Mouse (Mus musculus): ENCODE data around the gene Rc3h2. TPM values are rescaled to one million over a fixed set of nuclear protein-coding genes. Genes with fewer than 3 reads are reported as not detected.

Rc3h2 gene
- total and polyA plus RNA-seq, 3 experiments, result 5.7 to 7.9 (median 6.2) TPM

- Histone ChIP-seq H3K4me3 (replicated peaks in 1 of 3; ENCODE audit: low read depth in 2 of 3, low read length in 2 of 3, poor library complexity in 1 of 3) (no peak overlapping the region), H3K36me3 (replicated peaks in 1 of 2; ENCODE audit: control insufficient read depth in 1 of 2, insufficient read depth in 1 of 2, low read length in 1 of 2) (peaks cover 16 to 45% of the 10 kb centered on the region in 2 experiments)
- dilution Hi-C loops (cut with MboI; ENCODE audit: extremely low pct_ligation_motif_present, extremely low pct_unique_long_range_greater_than_20kb, low sequenced_read_pairs), result no loop called here
Observed at GRCm38 (mm10) chr2:37395539-37395938, 27.2 kb downstream of the Rc3h2 start.

GRCm38 (mm10) chr2:37382921-37383320 lies 39.8 kb downstream of the Rc3h2 start:
- TF ChIP-seq JUN (IDR thresholded peaks at IDR 0.05; ENCODE audit: insufficient read depth, low read depth, low read length) (no peak), POLR2A (IDR thresholded peaks at IDR 0.05; ENCODE audit: low read depth, low read length) (no peak), CHD1 (IDR thresholded peaks at IDR 0.05; ENCODE audit: low read depth, low read length) (no peak), NELFE (IDR thresholded peaks at IDR 0.05; ENCODE audit: low read depth, low read length) (no peak), USF2 (conservative IDR thresholded peaks at IDR 0.05; ENCODE audit: low read depth, low read length) (no peak), MXI1 (IDR thresholded peaks at IDR 0.05; ENCODE audit: low read depth, low read length) (no peak)
- Histone ChIP-seq H3K27ac (ENCODE audit: insufficient read depth, low read depth) (no peak overlapping the region), H3K9ac (ENCODE audit: insufficient read depth, low read depth) (no peak overlapping the region), H3K9me3 (replicated peaks; ENCODE audit: low read length) (no peaks in the 10 kb centered on the region), H3K27me3 (replicated peaks) (no peaks in the 10 kb centered on the region), H3K36me3 (replicated peaks in 1 of 2; ENCODE audit: control insufficient read depth in 1 of 2, insufficient read depth in 1 of 2, low read length in 1 of 2) (peaks cover 18 to 51% of the 10 kb centered on the region in 2 experiments), H3K4me3 (replicated peaks in 1 of 3; ENCODE audit: low read depth in 2 of 3, low read length in 2 of 3, poor library complexity in 1 of 3) (no peak overlapping the region), H3K79me2 (replicated peaks; ENCODE audit: control insufficient read depth, extremely low read depth, insufficient read depth, poor library complexity, severe bottlenecking) (no peaks in the 10 kb centered on the region), H3K4me1 (ENCODE audit: control insufficient read depth in 1 of 2, insufficient read depth in 2 of 2) (no peaks in the 10 kb centered on the region), H3K4me2 (ENCODE audit: insufficient read depth, low read depth, poor library complexity, severe bottlenecking) (no peak overlapping the region)
- dilution Hi-C loops (cut with MboI; ENCODE audit: extremely low pct_ligation_motif_present, extremely low pct_unique_long_range_greater_than_20kb, low sequenced_read_pairs) (no loop called here), in situ Hi-C loops (cut with MboI; ENCODE audit: low pct_ligation_motif_present, low pct_unique_long_range_greater_than_20kb, low sequenced_read_pairs) (loop anchor here (10.0 kb wide), 1 partner anchor 92 kb away; no protein-coding TSS in a partner anchor)
- no peak for DNase-seq (ENCODE audit: extremely low read depth)

More at GRCm38 (mm10) chr2:37395539-37395938, 27.2 kb downstream of the Rc3h2 start:
- H3K9ac ChIP-seq (ENCODE audit: insufficient read depth, low read depth), result no peak overlapping the region
- no peaks in the 10 kb centered on the region for H3K9me3 ChIP-seq (replicated peaks; ENCODE audit: low read length)
- H3K27me3 ChIP-seq (replicated peaks), result no peaks in the 10 kb centered on the region
- H3K79me2 ChIP-seq (replicated peaks; ENCODE audit: control insufficient read depth, extremely low read depth, insufficient read depth, poor library complexity, severe bottlenecking), result no peaks in the 10 kb centered on the region
- peak; percentile 24 for DNase-seq (ENCODE audit: extremely low read depth)
- no peak overlapping the region for H3K27ac ChIP-seq (ENCODE audit: insufficient read depth, low read depth)
- peak; percentile 59; the same call in 1 of the 2 replicates for TF ChIP-seq MAFK (IDR thresholded peaks at IDR 0.05; ENCODE audit: insufficient replicate concordance, low read length)
- TF ChIP-seq RAD21 (IDR thresholded peaks at IDR 0.05; ENCODE audit: low read depth, low read length), result peak; percentile 49
- no peak for TF ChIP-seq ETS1 (conservative IDR thresholded peaks at IDR 0.05; ENCODE audit: low read depth, low read length)
- TF ChIP-seq SMC3 (IDR thresholded peaks at IDR 0.05; ENCODE audit: low read depth, low read length), result peak; percentile 46
- TF ChIP-seq CTCF (conservative IDR thresholded peaks at IDR 0.05 in 1 of 2, IDR thresholded peaks at IDR 0.05 in 1 of 2; ENCODE audit: low read depth in 2 of 2, low read length in 2 of 2), result peak in 1 of 2 experiments; percentile 58; a peak in 2 of 4 replicates
- no peak for TF ChIP-seq UBTF (IDR thresholded peaks at IDR 0.05; ENCODE audit: low read depth, low read length)
- TF ChIP-seq MAX (IDR thresholded peaks at IDR 0.05; ENCODE audit: low read length), result no peak
- in situ Hi-C loops (cut with MboI; ENCODE audit: low pct_ligation_motif_present, low pct_unique_long_range_greater_than_20kb, low sequenced_read_pairs), result no loop called here
- H3K4me2 ChIP-seq (ENCODE audit: insufficient read depth, low read depth, poor library complexity, severe bottlenecking), result no peak overlapping the region
- peaks cover 0 to 14% of the 10 kb centered on the region in 2 experiments; a peak in 1 of 4 replicates for H3K4me1 ChIP-seq (ENCODE audit: control insufficient read depth in 1 of 2, insufficient read depth in 2 of 2)

GRCm38 (mm10) chr2:37380189-37380588 lies 42.5 kb downstream of the Rc3h2 start:
- Histone ChIP-seq H3K4me3 (replicated peaks in 1 of 3; ENCODE audit: low read depth in 2 of 3, low read length in 2 of 3, poor library complexity in 1 of 3) (no peak overlapping the region), H3K36me3 (replicated peaks in 1 of 2; ENCODE audit: control insufficient read depth in 1 of 2, insufficient read depth in 1 of 2, low read length in 1 of 2) (peaks cover 27 to 58% of the 10 kb centered on the region in 2 experiments), H3K27ac (ENCODE audit: insufficient read depth, low read depth) (no peak overlapping the region), H3K9ac (ENCODE audit: insufficient read depth, low read depth) (no peak overlapping the region), H3K79me2 (replicated peaks; ENCODE audit: control insufficient read depth, extremely low read depth, insufficient read depth, poor library complexity, severe bottlenecking) (no peaks in the 10 kb centered on the region), H3K4me2 (ENCODE audit: insufficient read depth, low read depth, poor library complexity, severe bottlenecking) (no peak overlapping the region), H3K9me3 (replicated peaks; ENCODE audit: low read length) (no peaks in the 10 kb centered on the region), H3K27me3 (replicated peaks) (no peaks in the 10 kb centered on the region), H3K4me1 (ENCODE audit: control insufficient read depth in 1 of 2, insufficient read depth in 2 of 2) (peaks cover 0 to 9% of the 10 kb centered on the region in 2 experiments; a peak in 2 of 4 replicates)
- DNase-seq (ENCODE audit: extremely low read depth), result peak; percentile 74
- in situ Hi-C loops (cut with MboI; ENCODE audit: low pct_ligation_motif_present, low pct_unique_long_range_greater_than_20kb, low sequenced_read_pairs) (loop anchor here (10.0 kb wide), 1 partner anchor 95 kb away; no protein-coding TSS in a partner anchor), dilution Hi-C loops (cut with MboI; ENCODE audit: extremely low pct_ligation_motif_present, extremely low pct_unique_long_range_greater_than_20kb, low sequenced_read_pairs) (no loop called here)
- TF ChIP-seq MYC (IDR thresholded peaks at IDR 0.05; ENCODE audit: low read depth, low read length) (peak; percentile 90; the same call in 1 of the 2 replicates), ZMIZ1 (IDR thresholded peaks at IDR 0.05; ENCODE audit: low read depth, low read length) (no peak), USF1 (IDR thresholded peaks at IDR 0.05; ENCODE audit: low read depth, low read length) (no peak), ZC3H11A (IDR thresholded peaks at IDR 0.05; ENCODE audit: low read depth, low read length) (no peak), EP300 (IDR thresholded peaks at IDR 0.05; ENCODE audit: low read length) (no peak), CHD1 (IDR thresholded peaks at IDR 0.05; ENCODE audit: low read depth, low read length) (no peak), E2F4 (IDR thresholded peaks at IDR 0.05; ENCODE audit: insufficient replicate concordance, low read depth, low read length) (no peak), CTCF (conservative IDR thresholded peaks at IDR 0.05 in 1 of 2, IDR thresholded peaks at IDR 0.05 in 1 of 2; ENCODE audit: low read depth in 2 of 2, low read length in 2 of 2) (peak; percentile 68 to 82), RAD21 (IDR thresholded peaks at IDR 0.05; ENCODE audit: low read depth, low read length) (peak; percentile 69)

Data from CH12.LX (cell line).